9 mouse cellular contexts compared by ENCODE assay signal in the genomic region with DNA sequence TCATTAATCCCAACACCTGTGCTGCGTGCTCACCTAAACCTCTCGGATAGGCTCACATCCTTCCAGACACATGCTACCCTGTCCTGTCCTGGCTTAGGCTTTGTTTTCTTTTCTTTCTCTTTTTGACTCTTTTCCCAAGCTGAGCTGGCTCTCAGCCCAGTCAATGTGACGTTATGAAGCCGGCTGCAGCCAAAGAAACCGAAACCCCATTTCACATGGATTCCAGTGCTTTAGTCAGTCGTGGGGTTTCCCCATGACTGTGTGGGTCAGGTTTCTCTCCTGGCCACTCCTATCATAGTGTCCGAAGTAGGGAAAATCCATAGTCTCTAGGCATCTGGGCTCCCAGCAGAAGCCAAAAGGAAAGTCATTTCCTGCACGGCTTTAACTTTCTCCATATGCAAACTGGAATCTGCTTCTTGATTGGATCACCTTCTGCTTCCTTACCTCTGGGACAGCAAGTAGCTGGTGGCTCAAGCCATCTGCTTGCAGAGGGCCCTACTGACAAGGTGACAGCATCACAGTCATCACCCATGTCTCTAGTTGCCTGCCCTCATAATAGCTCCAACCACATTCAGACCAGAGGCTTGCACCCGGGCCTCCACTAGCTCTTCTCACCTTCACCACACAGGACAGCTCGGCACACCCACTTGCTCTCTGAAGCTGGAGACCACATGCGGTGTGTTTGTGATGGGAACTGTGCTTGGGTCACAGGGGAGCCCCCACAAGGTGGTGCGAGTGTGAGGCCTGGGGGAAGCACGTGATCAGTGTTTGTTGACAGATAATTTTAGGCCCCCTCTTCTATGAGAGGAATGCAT. TPM values are rescaled to one million over a fixed set of nuclear protein-coding genes. Genes with fewer than 3 reads are reported as not detected.
DNase-seq lines count a peak whose midpoint lies in the region; ATAC-seq lines count a peak whose summit lies in the region.
"Had no signal": no experiment of that assay in that cellular context is flagged by ENCODE, and none has a peak within 500 bp of the region (broad histone marks: within the 10 kb centered on the region; RNA-seq: fewer than 3 reads in every experiment).

No protein-coding gene starts in this region.

- H3K27me3 ChIP-seq in embryonic facial prominence, embryonic 14.5 days (replicated peaks; ENCODE audit: control insufficient read depth, insufficient read depth, low read length), result no peaks in the 10 kb centered on the region
- H3K27me3 ChIP-seq in stomach, embryonic 14.5 days (ENCODE audit: control insufficient read depth, insufficient read depth, low read length), result no peaks in the 10 kb centered on the region
- H3K27me3 ChIP-seq: liver, embryonic 15.5 days had no signal

- H3K9ac ChIP-seq in embryonic facial prominence, embryonic 14.5 days (ENCODE audit: low read depth, low read length), result no peak overlapping the region
- H3K9ac ChIP-seq in stomach, embryonic 14.5 days (replicated peaks; ENCODE audit: low read depth, low read length), result no peak overlapping the region
- H3K9ac ChIP-seq: liver, embryonic 15.5 days had no signal

- peak; percentile 95 for ATAC-seq in embryonic facial prominence, embryonic 14.5 days (ENCODE audit: low read depth)
- peak; percentile 71; the same call in 1 of the 2 replicates for ATAC-seq in stomach, embryonic 14.5 days (ENCODE audit: insufficient number of reproducible peaks, insufficient read depth, low FRiP score, low read depth)

- peaks cover 11% of the 10 kb centered on the region for H3K4me1 ChIP-seq in embryonic facial prominence, embryonic 14.5 days (ENCODE audit: control insufficient read depth, insufficient read depth, low read length)
- peaks cover 10% of the 10 kb centered on the region; the same call in 1 of the 2 replicates for H3K4me1 ChIP-seq in stomach, embryonic 14.5 days (ENCODE audit: control insufficient read depth, insufficient read depth, low read length)

- H3K4me3 ChIP-seq in embryonic facial prominence, embryonic 14.5 days (ENCODE audit: low read depth, low read length), result no peak overlapping the region
- H3K4me3 ChIP-seq in stomach, embryonic 14.5 days (ENCODE audit: low read depth, low read length), result no peak overlapping the region
- H3K4me3 ChIP-seq: liver, embryonic 15.5 days had no signal

- no peaks in the 10 kb centered on the region for H3K9me3 ChIP-seq in embryonic facial prominence, embryonic 14.5 days (ENCODE audit: control insufficient read depth, low read length)
- H3K9me3 ChIP-seq in stomach, embryonic 14.5 days (ENCODE audit: control insufficient read depth, low read depth, low read length), result no peaks in the 10 kb centered on the region
- H3K9me3 ChIP-seq: liver, embryonic 15.5 days had no signal

- H3K27ac ChIP-seq in embryonic facial prominence, embryonic 14.5 days (replicated peaks; ENCODE audit: low read depth, low read length), result peak overlapping the region; percentile 57
- 0 out of 2 replicates have a peak overlapping the region, but pooled peaks have one; percentile 35 for H3K27ac ChIP-seq in stomach, embryonic 14.5 days (ENCODE audit: low read length)
- H3K27ac ChIP-seq: liver, embryonic 15.5 days had no signal

- WGBS in embryonic facial prominence, embryonic 14.5 days, result 27% methylated on average over 13 of the region's 13 CpGs
- WGBS in stomach, embryonic 14.5 days, result 28% methylated on average over 13 of the region's 13 CpGs

- intact Hi-C loops in heart, postnatal 10 days (cut with DNase I), result no loop called here

- H3K4me2 ChIP-seq in embryonic facial prominence, embryonic 14.5 days (ENCODE audit: low read depth, low read length), result peak overlapping the region; percentile 37
- H3K4me2 ChIP-seq in stomach, embryonic 14.5 days (replicated peaks; ENCODE audit: low read depth, low read length), result peak overlapping the region; percentile 7; the same call in 1 of the 2 replicates
- H3K4me2 ChIP-seq: liver, embryonic 15.5 days had no signal

- no peaks in the 10 kb centered on the region for H3K36me3 ChIP-seq in embryonic facial prominence, embryonic 14.5 days (ENCODE audit: control insufficient read depth, insufficient read depth, low read length)
- no peaks in the 10 kb centered on the region for H3K36me3 ChIP-seq in stomach, embryonic 14.5 days (ENCODE audit: control insufficient read depth, insufficient read depth, low read length)
- H3K36me3 ChIP-seq: liver, embryonic 15.5 days had no signal

- DNase-seq in embryo, embryonic 10.5 days (ENCODE audit: low spot score), result peak; percentile 8
- DNase-seq in embryo, embryonic 9.5 days (ENCODE audit: extremely low spot score), result no peak
- peak; percentile 82 to 96 for DNase-seq in adrenal gland, adult (ENCODE audit: inconsistent age in 2 of 2, low spot score in 1 of 2)
- peak; percentile 95 for DNase-seq in embryonic facial prominence, embryonic 14.5 days (ENCODE audit: low spot score)
- peak; percentile 86 to 87 for DNase-seq in heart, postnatal 10 days
- DNase-seq in layer of hippocampus, adult 11-12 months (ENCODE audit: low spot score), result peak; percentile 69
- peak; percentile 72 for DNase-seq in lung, postnatal 14 days

RNA-seq across cellular contexts. Expression of gene Ccl5, which starts 4.5 kb away (rescaled TPM):
- 0.87 and 1.4 TPM in 2 replicates for polyA plus RNA-seq in embryonic facial prominence, embryonic 14.5 days (2014; fragmentation: Nextera tagmentation; extraction: Ambion mirVana)
- not detected for total RNA-seq in heart, postnatal 10 days (2021)
- 0.69 and 1.0 TPM in 2 replicates for polyA plus RNA-seq in stomach, embryonic 14.5 days (2014; fragmentation: Nextera tagmentation; extraction: Ambion mirVana)

RNA-seq across cellular contexts. Expression of gene Heatr9, which starts 12.8 kb away (rescaled TPM):
- not detected in 2 replicates for polyA plus RNA-seq in embryonic facial prominence, embryonic 14.5 days (2014; fragmentation: Nextera tagmentation; extraction: Ambion mirVana)
- total RNA-seq in heart, postnatal 10 days (2021), result not detected
- polyA plus RNA-seq in stomach, embryonic 14.5 days (2014; fragmentation: Nextera tagmentation; extraction: Ambion mirVana), result not detected in 2 replicates
- polyA plus RNA-seq: liver, embryonic 15.5 days had no signal

RNA-seq across cellular contexts. Expression of gene Ccl9, which starts 43.6 kb away (rescaled TPM):
- polyA plus RNA-seq in embryonic facial prominence, embryonic 14.5 days (2014; fragmentation: Nextera tagmentation; extraction: Ambion mirVana), result 8.3 and 12.4 TPM in 2 replicates
- total RNA-seq in heart, postnatal 10 days (2021), result 1 to 10 TPM; 2.9 to 5.3 TPM
- polyA plus RNA-seq in stomach, embryonic 14.5 days (2014; fragmentation: Nextera tagmentation; extraction: Ambion mirVana), result 1.9 and 4.4 TPM in 2 replicates

RNA-seq across cellular contexts. Expression of gene Ccl6, which starts 58.1 kb away (rescaled TPM):
- 2.5 and 5.0 TPM in 2 replicates for polyA plus RNA-seq in embryonic facial prominence, embryonic 14.5 days (2014; fragmentation: Nextera tagmentation; extraction: Ambion mirVana)
- 1 to 10 TPM; 3.0 to 4.5 TPM for total RNA-seq in heart, postnatal 10 days (2021)
- polyA plus RNA-seq in stomach, embryonic 14.5 days (2014; fragmentation: Nextera tagmentation; extraction: Ambion mirVana), result 2.2 and 3.4 TPM in 2 replicates
